Mouse (Mus musculus): Measurements from ENCODE around the gene Castor1.

DNA sequence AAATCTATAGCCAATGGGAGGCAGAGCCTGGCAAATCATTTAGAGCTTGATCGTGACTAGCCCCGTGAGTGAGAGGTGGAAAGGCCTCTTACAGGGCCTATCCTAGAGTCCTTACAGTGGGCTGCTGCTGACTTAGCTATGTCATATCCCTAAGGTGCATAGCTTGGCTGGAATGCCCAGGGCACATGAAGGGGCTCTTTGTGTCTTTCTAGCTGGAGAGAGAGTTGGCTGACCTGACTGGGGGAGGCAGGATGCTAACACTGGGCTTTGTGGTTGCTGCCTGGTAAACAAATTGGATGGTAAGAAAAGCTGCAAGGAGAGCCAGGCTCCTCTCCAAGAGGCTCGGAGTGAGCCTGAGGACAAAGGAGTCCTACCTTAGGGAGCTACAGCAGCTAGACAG lies 25.3 kb upstream of the Castor1 start:
- no peak for TF ChIP-seq CTCF (IDR thresholded peaks at IDR 0.05; ENCODE audit: low read depth, low read length)
- TF ChIP-seq GATA2 (IDR thresholded peaks at IDR 0.05; ENCODE audit: borderline replicate concordance, low read depth, low read length): no peak
- no peak for TF ChIP-seq GATA1 (IDR thresholded peaks at IDR 0.05; ENCODE audit: borderline replicate concordance, low read length)
- TF ChIP-seq TAL1 (conservative IDR thresholded peaks at IDR 0.05; ENCODE audit: low read depth, low read length): no peak
- no peak for TF ChIP-seq POLR2AphosphoS5 (IDR thresholded peaks at IDR 0.05; ENCODE audit: insufficient replicate concordance, low read depth, low read length)

Data from G1E (cell line).